Mouse (Mus musculus) lung, adult 2 months (tissue): ENCODE data around the gene Zfp839.

ENCODE experiments used
- CTCF ChIP-seq: fragments of 200-500 bp; IDR thresholded peaks from 2 replicates; pipeline ENCODE4 v1.5.1; 2011; ENCODE audit warnings: mild to moderate bottlenecking, low read length, control low read depth; ENCODE audit not compliant: insufficient read depth
- POLR2A ChIP-seq: fragments of 200-500 bp; IDR thresholded peaks from 2 replicates; pipeline ENCODE4 v1.6.1; 2011; ENCODE audit warnings: low read depth, mild to moderate bottlenecking, control low read depth, low read length, borderline replicate concordance; ENCODE audit errors: extremely low read depth

GRCm38 (mm10) chr12:110864008-110864407 lies 14.0 kb downstream of the Zfp839 start:
- TF ChIP-seq CTCF (no peak), POLR2A (no peak)
